Mouse (Mus musculus) megakaryocyte, embryonic 14.5 days (primary cell): ENCODE measurements around the gene Bri3.

ENCODE experiments used
- FLI1 ChIP-seq: IDR thresholded peaks from 2 replicates; pipeline ENCODE4 v1.6.1; 2012; ENCODE audit warnings: low read length, inconsistent platforms, mixed read lengths
- GATA1 ChIP-seq: IDR thresholded peaks from 3 replicates; pipeline ENCODE4 v1.6.1; 2012; ENCODE audit warnings: mixed read lengths, low read length, inconsistent platforms, borderline replicate concordance

DNA sequence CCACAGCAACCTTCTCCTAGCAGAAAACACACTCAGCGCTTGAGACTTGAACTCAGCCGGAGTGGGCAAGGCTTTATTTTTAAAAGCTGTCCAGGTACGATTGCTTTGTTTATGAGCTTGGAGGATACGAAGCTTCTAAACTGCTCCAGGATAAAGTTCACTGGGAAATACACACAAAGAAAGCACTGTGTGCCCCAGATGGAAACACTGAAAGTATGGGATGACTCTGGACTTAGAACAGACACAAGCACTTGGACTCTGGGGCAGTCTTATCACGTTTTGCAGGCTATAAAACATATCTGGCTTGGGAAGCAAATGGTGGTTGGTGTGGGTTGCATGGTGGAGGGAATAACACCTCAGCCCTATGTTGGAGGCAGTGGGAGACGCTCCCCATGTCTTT, 115.6 kb downstream of the Bri3 start:
- TF ChIP-seq GATA1 (no peak), FLI1 (no peak)
